Comparison of ENCODE assay signal across 15 mouse cellular contexts in the genomic region with DNA sequence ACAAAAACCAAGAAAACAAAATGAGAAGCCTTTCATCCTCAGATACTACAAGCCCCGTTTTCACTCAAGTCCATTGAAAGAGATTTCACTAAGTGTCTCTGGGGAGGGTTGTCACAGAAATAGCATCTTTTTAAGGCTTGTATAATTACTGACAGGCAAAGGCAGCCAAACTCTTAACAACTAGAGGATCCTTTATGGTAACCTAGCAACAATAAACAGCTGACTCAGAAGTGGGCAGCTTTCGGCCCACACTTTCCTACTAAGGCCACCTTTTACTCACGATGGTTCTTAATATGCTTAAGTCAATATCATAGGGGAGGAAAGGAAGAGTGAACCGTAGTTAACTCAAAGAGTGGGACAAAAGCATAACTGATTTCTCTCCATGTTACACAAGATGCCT. TPM values are rescaled to one million over a fixed set of nuclear protein-coding genes. Genes with fewer than 3 reads are reported as not detected.
DNase-seq lines count a peak whose midpoint lies in the region; ATAC-seq and TF ChIP-seq lines count a peak whose summit lies in the region.
"Had no signal": no experiment of that assay in that cellular context is flagged by ENCODE, and none has a peak within 500 bp of the region (broad histone marks: within the 10 kb centered on the region; RNA-seq: fewer than 3 reads in every experiment).

No protein-coding gene starts in this region.

- no peak overlapping the region for H3K9ac ChIP-seq in heart, embryonic 15.5 days
- H3K9ac ChIP-seq in forebrain, embryonic 16.5 days (replicated peaks; ENCODE audit: low read depth, low read length) = no peak overlapping the region
- H3K9ac ChIP-seq: kidney, embryonic 15.5 days; limb, embryonic 12.5 days had no signal

- TF ChIP-seq POLR2A in brain, embryonic 14.5 days (IDR thresholded peaks at IDR 0.05; ENCODE audit: borderline replicate concordance, extremely low read depth, insufficient read depth, insufficient read length, poor library complexity, severe bottlenecking) = no peak

- no peaks in the 10 kb centered on the region for H3K9me3 ChIP-seq in heart, embryonic 15.5 days (replicated peaks)
- H3K9me3 ChIP-seq in forebrain, embryonic 16.5 days (ENCODE audit: control insufficient read depth, low read length) = no peaks in the 10 kb centered on the region
- H3K9me3 ChIP-seq: kidney, embryonic 15.5 days; limb, embryonic 12.5 days had no signal

- no peaks in the 10 kb centered on the region for H3K27me3 ChIP-seq in heart, embryonic 15.5 days
- no peaks in the 10 kb centered on the region for H3K27me3 ChIP-seq in forebrain, embryonic 16.5 days (replicated peaks; ENCODE audit: control insufficient read depth, insufficient read depth, low read length)
- H3K27me3 ChIP-seq: kidney, embryonic 15.5 days; limb, embryonic 12.5 days had no signal

- no peak for DNase-seq in heart, adult 18-20 months
- DNase-seq in brain, embryonic 14.5 days (ENCODE audit: low read depth) = peak; percentile 72
- DNase-seq in left cerebral cortex, postnatal 25 days (ENCODE audit: low spot score in 2 of 2) = peak; percentile 45 to 83
- no peak for DNase-seq in spleen, postnatal 36 days (ENCODE audit: low spot score in 2 of 2)
- DNase-seq in ovary, adult 18-20 months (ENCODE audit: low spot score) = no peak
- DNase-seq in liver = no peak
- DNase-seq: cerebellum, postnatal 36 days; heart, postnatal 10 days; lung, postnatal 10 days had no signal

- 50% methylated on average over 4 of the region's 4 CpGs for WGBS in heart, embryonic 15.5 days
- WGBS in forebrain, embryonic 16.5 days = 21% methylated on average over 4 of the region's 4 CpGs

- H3K27ac ChIP-seq in heart, embryonic 15.5 days = peak overlapping the region; percentile 69; the same call in 1 of the 2 replicates
- no peak overlapping the region for H3K27ac ChIP-seq in forebrain, embryonic 16.5 days (ENCODE audit: low read length)
- H3K27ac ChIP-seq: kidney, embryonic 15.5 days; limb, embryonic 12.5 days had no signal

- ATAC-seq in heart, embryonic 15.5 days (replicated peaks; ENCODE audit: insufficient number of reproducible peaks, insufficient read depth, low FRiP score, low read depth) = no peak
- peak; percentile 65 for ATAC-seq in forebrain, embryonic 16.5 days

- TF ChIP-seq CTCF in brain, embryonic 14.5 days (IDR thresholded peaks at IDR 0.05; ENCODE audit: borderline replicate concordance, extremely low read depth, insufficient read depth, insufficient read length) = no peak

- intact Hi-C loops in left cerebral cortex, postnatal 25 days (cut with DNase I) = loop anchor here (5.0 kb wide), 1 partner anchor 55 kb away; the partner anchor contains the start of gene Crybg3

- no peak overlapping the region for H3K4me2 ChIP-seq in heart, embryonic 15.5 days
- no peak overlapping the region for H3K4me2 ChIP-seq in forebrain, embryonic 16.5 days (ENCODE audit: low read length)
- H3K4me2 ChIP-seq: kidney, embryonic 15.5 days; limb, embryonic 12.5 days had no signal

- H3K4me1 ChIP-seq in heart, embryonic 15.5 days (replicated peaks) = peaks cover 19% of the 10 kb centered on the region
- H3K4me1 ChIP-seq in forebrain, embryonic 16.5 days (replicated peaks; ENCODE audit: control insufficient read depth, insufficient read depth, low read length) = peaks cover 17% of the 10 kb centered on the region

- peaks cover 16% of the 10 kb centered on the region for H3K36me3 ChIP-seq in heart, embryonic 15.5 days
- H3K36me3 ChIP-seq in forebrain, embryonic 16.5 days (ENCODE audit: control insufficient read depth, insufficient read depth) = no peaks in the 10 kb centered on the region
- H3K36me3 ChIP-seq: G1E; kidney, embryonic 15.5 days; limb, embryonic 12.5 days had no signal

- H3K4me3 ChIP-seq in heart, embryonic 15.5 days = no peak overlapping the region
- no peak overlapping the region for H3K4me3 ChIP-seq in forebrain, embryonic 16.5 days (replicated peaks; ENCODE audit: low read length)
- H3K4me3 ChIP-seq: erythroblast, embryonic 14.5 days; kidney, embryonic 15.5 days; limb, embryonic 12.5 days had no signal

RNA-seq across cellular contexts. Expression of gene Crybg3, which starts 53.3 kb away (rescaled TPM):
- polyA plus RNA-seq in heart, embryonic 15.5 days (2015; fragmentation: Nextera tagmentation; extraction: Ambion mirVana) = 10.6 and 11.3 TPM in 2 replicates
- total RNA-seq in heart, adult 18-20 months (2021) = 10 to 100 TPM; 71.9 to 73.5 TPM
- 2.3 and 4.7 TPM in 2 replicates for polyA plus RNA-seq in brain, embryonic 14.5 days (2012; rRNA removed)
- 2.0 and 2.1 TPM in 2 replicates for polyA plus RNA-seq in forebrain, embryonic 16.5 days (2015; fragmentation: Nextera tagmentation; extraction: Ambion mirVana)
- total RNA-seq in left cerebral cortex, postnatal 25 days (2021) = 1 to 10 TPM; 5.9 to 6.2 TPM
- polyA plus RNA-seq: erythroblast, embryonic 14.5 days had no signal

Comparison
In these comparisons a context has a peak if more than half of its experiments do, and no peak if none do; other contexts are left out.
1. DNase-seq: peak in brain, embryonic 14.5 days (single experiment) and left cerebral cortex, postnatal 25 days (2 of 2); none in heart, adult 18-20 months (0 of 2), spleen, postnatal 36 days (0 of 2), ovary, adult 18-20 months (single experiment) and liver (single experiment).